Mouse (Mus musculus): Measurements from ENCODE around the gene Fam170b. TPM values are rescaled to one million over a fixed set of nuclear protein-coding genes. Genes with fewer than 3 reads are reported as not detected.

Gene Fam170b
- polyA plus RNA-seq, 1 experiment from 2014 or later = not detected

Other genes starting within 250 kb of the Fam170b start
- gene Prrxl1, start 234.6 kb upstream of the Fam170b start, polyA plus RNA-seq (2015; fragmentation: Nextera tagmentation; extraction: Ambion mirVana) = 0.08 TPM in 1 of 2 replicates, not detected in the other
- gene 3425401B19Rik, start 148.7 kb upstream of the Fam170b start, polyA plus RNA-seq (2015; fragmentation: Nextera tagmentation; extraction: Ambion mirVana) = 0.06 TPM in 1 of 2 replicates, not detected in the other
- 0.63 and 1.0 TPM in 2 replicates for gene Tmem273, start 48.0 kb upstream of the Fam170b start, polyA plus RNA-seq (2015; fragmentation: Nextera tagmentation; extraction: Ambion mirVana)
- 3.7 and 4.0 TPM in 2 replicates for gene Vstm4, start 22.8 kb downstream of the Fam170b start, polyA plus RNA-seq (2015; fragmentation: Nextera tagmentation; extraction: Ambion mirVana)
- gene Lrrc18, start 157.4 kb downstream of the Fam170b start, polyA plus RNA-seq (2015; fragmentation: Nextera tagmentation; extraction: Ambion mirVana) = 0.52 and 0.89 TPM in 2 replicates

Data from thymus, postnatal 0 days (tissue).